Mouse (Mus musculus): Measurements from ENCODE around the gene Cldn4. TPM values are rescaled to one million over a fixed set of nuclear protein-coding genes. Genes with fewer than 3 reads are reported as not detected.

Cldn4 gene
- polyA plus RNA-seq, 1 experiment from 2014 or later = 28.2 TPM

- no peaks in the 10 kb centered on the region for H3K9me3 ChIP-seq (ENCODE audit: low read length)
- 0 out of 2 replicates have a peak, but pooled peaks have one; percentile 18 for ATAC-seq
- no peaks in the 10 kb centered on the region for H3K27me3 ChIP-seq (replicated peaks; ENCODE audit: insufficient read depth, low read length)
- H3K9ac ChIP-seq (replicated peaks; ENCODE audit: low read depth) = no peak overlapping the region
- TF ChIP-seq CTCF (IDR thresholded peaks at IDR 0.05) (no peak), EP300 (IDR thresholded peaks at IDR 0.05) (no peak)
- no peak overlapping the region for H3K4me2 ChIP-seq (replicated peaks; ENCODE audit: low read depth, low read length)
- H3K4me3 ChIP-seq (ENCODE audit: low read depth, low read length) = no peak overlapping the region
- no peak for DNase-seq (ENCODE audit: low spot score)
- WGBS = 66% methylated on average over 3 of the region's 3 CpGs
- no peaks in the 10 kb centered on the region for H3K4me1 ChIP-seq (ENCODE audit: insufficient read depth, low read depth, low read length)
- no peak overlapping the region for H3K27ac ChIP-seq (ENCODE audit: low read length)
- H3K36me3 ChIP-seq (ENCODE audit: insufficient read depth, low read length) = no peaks in the 10 kb centered on the region
Observed at GRCm38 (mm10) chr5:134919097-134919496, 27.6 kb downstream of the Cldn4 start.

GRCm38 (mm10) chr5:134918071-134918832, 28.5 kb downstream of the Cldn4 start:
- Histone ChIP-seq H3K4me1 (ENCODE audit: insufficient read depth, low read depth, low read length) (no peaks in the 10 kb centered on the region), H3K36me3 (ENCODE audit: insufficient read depth, low read length) (no peaks in the 10 kb centered on the region), H3K4me2 (replicated peaks; ENCODE audit: low read depth, low read length) (no peak overlapping the region), H3K9ac (replicated peaks; ENCODE audit: low read depth) (no peak overlapping the region), H3K9me3 (ENCODE audit: low read length) (no peaks in the 10 kb centered on the region), H3K27me3 (replicated peaks; ENCODE audit: insufficient read depth, low read length) (no peaks in the 10 kb centered on the region), H3K27ac (ENCODE audit: low read length) (no peak overlapping the region), H3K4me3 (ENCODE audit: low read depth, low read length) (no peak overlapping the region)
- peak; percentile 82 for DNase-seq (ENCODE audit: low spot score)
- TF ChIP-seq EP300 (IDR thresholded peaks at IDR 0.05) (no peak), CTCF (IDR thresholded peaks at IDR 0.05) (peak; percentile 86)
- peak; percentile 56 for ATAC-seq
- 43% methylated on average over 16 of the region's 16 CpGs for WGBS

GRCm38 (mm10) chr5:134915311-134915710, 31.4 kb downstream of the Cldn4 start, which contains the start of gene Cldn13:
TSS of gene Cldn13 (minus strand) at chr5:134915526.
- Histone ChIP-seq H3K27me3 (replicated peaks; ENCODE audit: insufficient read depth, low read length) (no peaks in the 10 kb centered on the region), H3K9me3 (ENCODE audit: low read length) (no peaks in the 10 kb centered on the region), H3K36me3 (ENCODE audit: insufficient read depth, low read length) (no peaks in the 10 kb centered on the region), H3K27ac (ENCODE audit: low read length) (no peak within 1 kb of the TSS), H3K4me2 (replicated peaks; ENCODE audit: low read depth, low read length) (no peak within 1 kb of the TSS), H3K4me1 (ENCODE audit: insufficient read depth, low read depth, low read length) (no peaks in the 10 kb centered on the region), H3K4me3 (ENCODE audit: low read depth, low read length) (no peak within 1 kb of the TSS), H3K9ac (replicated peaks; ENCODE audit: low read depth) (no peak within 1 kb of the TSS)
- no peak for DNase-seq (ENCODE audit: low spot score)
- WGBS = 72% methylated on average over 8 of the region's 8 CpGs
- no peak for ATAC-seq
- no peak for TF ChIP-seq EP300 (IDR thresholded peaks at IDR 0.05)
- no peak for TF ChIP-seq CTCF (IDR thresholded peaks at IDR 0.05)

GRCm38 (mm10) chr5:134914510-134914909, 32.2 kb downstream of the Cldn4 start:
- Histone ChIP-seq H3K9me3 (ENCODE audit: low read length) (no peaks in the 10 kb centered on the region), H3K36me3 (ENCODE audit: insufficient read depth, low read length) (no peaks in the 10 kb centered on the region), H3K27me3 (replicated peaks; ENCODE audit: insufficient read depth, low read length) (no peaks in the 10 kb centered on the region), H3K4me2 (replicated peaks; ENCODE audit: low read depth, low read length) (no peak overlapping the region), H3K27ac (ENCODE audit: low read length) (no peak overlapping the region), H3K4me3 (ENCODE audit: low read depth, low read length) (no peak overlapping the region), H3K9ac (replicated peaks; ENCODE audit: low read depth) (no peak overlapping the region), H3K4me1 (ENCODE audit: insufficient read depth, low read depth, low read length) (no peaks in the 10 kb centered on the region)
- DNase-seq (ENCODE audit: low spot score) = no peak
- 65% methylated on average over 8 of the region's 8 CpGs for WGBS
- no peak for TF ChIP-seq EP300 (IDR thresholded peaks at IDR 0.05)
- no peak for TF ChIP-seq CTCF (IDR thresholded peaks at IDR 0.05)
- ATAC-seq = no peak

- H3K4me3 ChIP-seq (ENCODE audit: low read depth, low read length) = no peak overlapping the region
- no peak overlapping the region for H3K27ac ChIP-seq (ENCODE audit: low read length)
- no peaks in the 10 kb centered on the region for H3K4me1 ChIP-seq (ENCODE audit: insufficient read depth, low read depth, low read length)
- DNase-seq (ENCODE audit: low spot score) (no peak), ATAC-seq (peak; percentile 25; the same call in 1 of the 2 replicates)
- no peaks in the 10 kb centered on the region for H3K9me3 ChIP-seq (ENCODE audit: low read length)
- H3K36me3 ChIP-seq (ENCODE audit: insufficient read depth, low read length) = no peaks in the 10 kb centered on the region
- no peak overlapping the region for H3K4me2 ChIP-seq (replicated peaks; ENCODE audit: low read depth, low read length)
- no peak overlapping the region for H3K9ac ChIP-seq (replicated peaks; ENCODE audit: low read depth)
- no peaks in the 10 kb centered on the region for H3K27me3 ChIP-seq (replicated peaks; ENCODE audit: insufficient read depth, low read length)
- 84% methylated on average over 4 of the region's 4 CpGs for whole genome bisulfite sequencing
- TF ChIP-seq CTCF (IDR thresholded peaks at IDR 0.05) = no peak
- no peak for TF ChIP-seq EP300 (IDR thresholded peaks at IDR 0.05)
Observed at GRCm38 (mm10) chr5:134913753-134914152, 33.0 kb downstream of the Cldn4 start.

- ATAC-seq (no peak), DNase-seq (ENCODE audit: low spot score) (no peak)
- WGBS = 74% methylated on average over 3 of the region's 3 CpGs
- TF ChIP-seq EP300 (IDR thresholded peaks at IDR 0.05) (no peak), CTCF (IDR thresholded peaks at IDR 0.05) (no peak)
- Histone ChIP-seq H3K4me3 (ENCODE audit: low read depth, low read length) (no peak overlapping the region), H3K4me1 (ENCODE audit: insufficient read depth, low read depth, low read length) (no peaks in the 10 kb centered on the region), H3K27me3 (replicated peaks; ENCODE audit: insufficient read depth, low read length) (no peaks in the 10 kb centered on the region), H3K9me3 (ENCODE audit: low read length) (no peaks in the 10 kb centered on the region), H3K4me2 (replicated peaks; ENCODE audit: low read depth, low read length) (no peak overlapping the region), H3K36me3 (ENCODE audit: insufficient read depth, low read length) (no peaks in the 10 kb centered on the region), H3K27ac (ENCODE audit: low read length) (no peak overlapping the region), H3K9ac (replicated peaks; ENCODE audit: low read depth) (no peak overlapping the region)
Observed at GRCm38 (mm10) chr5:134913352-134913751, 33.4 kb downstream of the Cldn4 start.

Measured in lung, postnatal 0 days (tissue).